Mouse (Mus musculus) lung, adult 2 months (tissue): ENCODE measurements around the gene Epha8. TPM values are rescaled to one million over a fixed set of nuclear protein-coding genes. Genes with fewer than 3 reads are reported as not detected.

Experiments
- DNase-seq: peaks from one replicate; pipeline ENCODE4 v3.0.0; 2022
- H3K4me1 ChIP-seq: fragments of 200-500 bp; 2 replicates; pipeline ENCODE4 v1.6.1; 2011; ENCODE audit warnings: low read length; ENCODE audit not compliant: control insufficient read depth, insufficient read depth
- H3K4me3 ChIP-seq: fragments of 200-500 bp; replicated peaks from 2 replicates; pipeline ENCODE3; 2011; ENCODE audit warnings: low read depth, mild to moderate bottlenecking, control low read depth, low read length; ENCODE audit errors: extremely low read depth
- CTCF ChIP-seq: fragments of 200-500 bp; IDR thresholded peaks from 2 replicates; pipeline ENCODE4 v1.5.1; 2011; ENCODE audit warnings: mild to moderate bottlenecking, low read length, control low read depth; ENCODE audit not compliant: insufficient read depth
- POLR2A ChIP-seq: fragments of 200-500 bp; IDR thresholded peaks from 2 replicates; pipeline ENCODE4 v1.6.1; 2011; ENCODE audit warnings: low read depth, mild to moderate bottlenecking, control low read depth, low read length, borderline replicate concordance; ENCODE audit errors: extremely low read depth
- WGBS: fragments of 180-500 bp; shearing (Covaris S2); methylation state at CpG from one replicate; pipeline ENCODE4 v1.1.7; 2018; 5-methylcytosine and 5-hydroxymethylcytosine counted together
- polyA plus RNA-seq: library from polyadenylated mRNA; depleted of rRNA; stranded (reverse); fragments of >200 nt; gene quantifications from 2 replicates; pipeline ENCODE4 v1.2.3, GENCODE M21; 2012

Epha8 gene
- polyA plus RNA-seq, 1 experiment = 0.05 TPM

DNA sequence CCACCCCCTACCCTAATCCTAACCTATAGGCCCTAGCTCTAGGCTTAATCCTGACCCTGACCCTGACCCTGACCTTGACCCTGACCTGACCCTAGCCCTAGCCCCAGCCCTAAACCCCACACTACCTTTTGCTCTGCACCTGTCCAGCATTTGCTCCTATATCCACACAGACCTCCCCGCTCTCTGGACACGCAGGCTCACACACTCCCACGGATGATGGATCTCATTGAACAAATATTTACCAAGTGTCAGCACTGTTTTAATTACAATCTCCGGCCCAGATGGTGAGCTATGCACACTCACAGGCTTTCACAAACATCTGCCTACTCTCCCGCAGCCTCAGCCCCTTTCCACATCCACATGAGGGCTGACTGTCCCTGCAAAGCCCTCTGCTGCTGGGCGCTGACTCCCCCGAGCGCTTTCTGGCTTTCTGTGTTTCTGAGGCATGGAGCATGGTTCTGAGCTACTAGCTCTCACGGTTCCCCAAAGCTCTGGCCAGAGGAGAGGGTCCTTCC lies 58.5 kb downstream of the Epha8 start:
- DNase-seq = no peak
- TF ChIP-seq CTCF = no peak
- TF ChIP-seq POLR2A = no peak
- H3K4me1 ChIP-seq = no peaks in the 10 kb centered on the region
- no peak overlapping the region for H3K4me3 ChIP-seq
- WGBS = 32% methylated on average over 9 of the region's 9 CpGs

- H3K4me3 ChIP-seq = no peak overlapping the region
- DNase-seq = no peak
- 30% methylated on average over 10 of the region's 10 CpGs for WGBS
- H3K4me1 ChIP-seq = no peaks in the 10 kb centered on the region
- TF ChIP-seq CTCF (no peak), POLR2A (no peak)
Observed at GRCm38 (mm10) chr4:136896461-136896860, 60.2 kb downstream of the Epha8 start.

DNA sequence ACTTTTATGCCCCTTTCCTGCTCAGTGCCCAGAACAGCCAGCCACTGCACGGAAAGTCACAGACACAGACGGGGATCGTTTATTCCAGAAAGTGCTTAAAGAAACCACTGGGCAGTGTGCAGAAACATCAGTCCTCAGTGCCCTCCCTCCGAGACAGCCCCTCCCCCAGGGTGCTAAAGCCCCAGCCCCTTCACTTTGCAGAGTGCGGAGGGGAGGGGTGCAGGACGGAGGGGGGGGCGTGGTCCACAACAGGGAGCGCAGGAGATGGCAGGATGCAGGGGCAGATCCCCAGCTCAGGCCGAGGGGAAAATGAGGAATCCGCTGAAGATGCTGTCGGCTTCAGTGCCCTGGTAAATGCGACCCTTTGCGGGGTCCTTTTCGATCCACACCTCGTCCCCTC lies 60.8 kb downstream of the Epha8 start:
- no peak overlapping the region for H3K4me3 ChIP-seq
- TF ChIP-seq CTCF (no peak), POLR2A (no peak)
- H3K4me1 ChIP-seq = no peaks in the 10 kb centered on the region
- DNase-seq = no peak
- 5% methylated on average over 15 of the region's 15 CpGs for WGBS

- TF ChIP-seq POLR2A (no peak), CTCF (no peak)
- Histone ChIP-seq H3K4me1 (no peaks in the 10 kb centered on the region), H3K4me3 (no peak overlapping the region)
- no peak for DNase-seq
- 58% methylated on average over 4 of the region's 4 CpGs for WGBS
Observed at GRCm38 (mm10) chr4:136894821-136895220, 61.8 kb downstream of the Epha8 start.

- no peak overlapping the region for H3K4me3 ChIP-seq
- no peak for DNase-seq
- TF ChIP-seq CTCF (peak; percentile 40; the same call in 1 of the 2 replicates), POLR2A (no peak)
- H3K4me1 ChIP-seq = no peaks in the 10 kb centered on the region
- 5% methylated on average over 9 of the region's 9 CpGs for WGBS
Observed at GRCm38 (mm10) chr4:136893691-136894543, 62.7 kb downstream of the Epha8 start.

- H3K4me3 ChIP-seq = no peak within 1 kb of the TSS
- H3K4me1 ChIP-seq = no peaks in the 10 kb centered on the region
- 46% methylated on average over 5 of the region's 5 CpGs for WGBS
- no peak for TF ChIP-seq CTCF
- TF ChIP-seq POLR2A = 0 out of 2 replicates have a peak, but pooled peaks have one; percentile 8
- DNase-seq = no peak
Observed at GRCm38 (mm10) chr4:136892811-136893210, 63.8 kb downstream of the Epha8 start, which contains the start of gene C1qc. Gene C1qc, minus strand, starts transcription at chr4:136893065.

GRCm38 (mm10) chr4:136892371-136892770 lies 64.2 kb downstream of the Epha8 start:
- DNase-seq = no peak
- no peak overlapping the region for H3K4me3 ChIP-seq
- WGBS = 41% methylated on average over 7 of the region's 7 CpGs
- no peaks in the 10 kb centered on the region for H3K4me1 ChIP-seq
- TF ChIP-seq POLR2A (no peak), CTCF (no peak)

GRCm38 (mm10) chr4:136891115-136891514 lies 65.5 kb downstream of the Epha8 start:
- Histone ChIP-seq H3K4me3 (no peak overlapping the region), H3K4me1 (no peaks in the 10 kb centered on the region)
- 81% methylated on average over 4 of the region's 4 CpGs for WGBS
- DNase-seq = no peak
- TF ChIP-seq POLR2A = no peak
- no peak for TF ChIP-seq CTCF

- H3K4me1 ChIP-seq = no peaks in the 10 kb centered on the region
- no peak for DNase-seq
- H3K4me3 ChIP-seq = no peak overlapping the region
- TF ChIP-seq CTCF (no peak), POLR2A (no peak)
- WGBS = 72% methylated on average over 15 of the region's 15 CpGs
Observed at GRCm38 (mm10) chr4:136889981-136890380, 66.6 kb downstream of the Epha8 start.

- no peak for TF ChIP-seq CTCF
- TF ChIP-seq POLR2A = no peak
- 56% methylated on average over 5 of the region's 5 CpGs for WGBS
- H3K4me3 ChIP-seq = no peak overlapping the region
- H3K4me1 ChIP-seq = no peaks in the 10 kb centered on the region
- no peak for DNase-seq
Observed at GRCm38 (mm10) chr4:136887714-136888113, 68.9 kb downstream of the Epha8 start.
